Mouse (Mus musculus) forebrain, postnatal 0 days (tissue): ENCODE results near the gene Egf. TPM values are rescaled to one million over a fixed set of nuclear protein-coding genes. Genes with fewer than 3 reads are reported as not detected.

ENCODE experiments used
- ATAC-seq: fragments of 200-750 bp; cut with Nextera tagmentation; 2 replicates; pipeline ENCODE4 v1.8.0; 2017; ENCODE audit warnings: mild to moderate bottlenecking, moderate library complexity
- DNase-seq: peaks from one replicate; pipeline ENCODE4 v3.0.0-alpha.2; 2015
- H3K27ac ChIP-seq: fragments of 300-500 bp; sonication (generic); 2 replicates; pipeline ENCODE4 v1.5.1; 2014; ENCODE audit warnings: low read depth, mild to moderate bottlenecking, antibody characterized with exemption, low read length, moderate library complexity, mixed read lengths
- H3K27me3 ChIP-seq: fragments of 300-500 bp; sonication (generic); 2 replicates; pipeline ENCODE4 v1.6.1; 2014; ENCODE audit warnings: mild to moderate bottlenecking, low read length, mixed read lengths; ENCODE audit not compliant: insufficient read depth
- H3K36me3 ChIP-seq: fragments of 300-500 bp; sonication (generic); 2 replicates; pipeline ENCODE4 v1.6.1; 2014; ENCODE audit warnings: mild to moderate bottlenecking, moderate library complexity; ENCODE audit not compliant: insufficient read depth
- H3K4me1 ChIP-seq: fragments of 300-500 bp; sonication (generic); 2 replicates; pipeline ENCODE4 v1.6.1; 2014; ENCODE audit warnings: antibody characterized with exemption; ENCODE audit not compliant: insufficient read depth
- H3K4me2 ChIP-seq: fragments of 300-500 bp; sonication (generic); 2 replicates; pipeline ENCODE4 v1.6.1; 2014; ENCODE audit warnings: low read depth, mild to moderate bottlenecking, moderate library complexity
- H3K4me3 ChIP-seq: fragments of 300-500 bp; sonication (generic); 2 replicates; pipeline ENCODE4 v1.5.1; 2014; ENCODE audit warnings: low read depth, low read length, mixed read lengths
- H3K9ac ChIP-seq: fragments of 300-500 bp; sonication (generic); 2 replicates; pipeline ENCODE4 v1.6.1; 2014; ENCODE audit warnings: mild to moderate bottlenecking
- H3K9me3 ChIP-seq: fragments of 300-500 bp; sonication (generic); 2 replicates; pipeline ENCODE4 v1.6.1; 2016; ENCODE audit warnings: low read length
- CTCF ChIP-seq: sonication (generic); IDR thresholded peaks from 2 replicates; pipeline ENCODE4 v1.5.1; 2016; ENCODE audit warnings: antibody characterized with exemption, control low read depth, low read depth
- WGBS: fragments of 180-500 bp; shearing (Covaris S2); extraction: QIAGEN DNeasy Blood & Tissue Kit; methylation state at CpG from one replicate; pipeline ENCODE4 v1.1.7; 2014; 5-methylcytosine and 5-hydroxymethylcytosine counted together
- polyA plus RNA-seq: library from polyadenylated mRNA; unstranded; fragments of >200 nt; fragmentation: Nextera tagmentation; extraction: Ambion mirVana; gene quantifications from 2 replicates; pipeline ENCODE4 v1.2.1, GENCODE M21; 2015
- total RNA-seq: library from RNA; depleted of rRNA; stranded (reverse); fragments of >200 nt; gene quantifications from 2 replicates; pipeline ENCODE4 v1.2.3, GENCODE M21; 2014

Gene Egf
- total and polyA plus RNA-seq, 2 experiments from 2014 or later: 1.1 to 7.8 TPM

GRCm38 (mm10) chr3:129738291-129739183 is 16.6 kb downstream of the Egf start:
- WGBS: 30% methylated on average over 16 of the region's 16 CpGs
- no peak for DNase-seq

DNA sequence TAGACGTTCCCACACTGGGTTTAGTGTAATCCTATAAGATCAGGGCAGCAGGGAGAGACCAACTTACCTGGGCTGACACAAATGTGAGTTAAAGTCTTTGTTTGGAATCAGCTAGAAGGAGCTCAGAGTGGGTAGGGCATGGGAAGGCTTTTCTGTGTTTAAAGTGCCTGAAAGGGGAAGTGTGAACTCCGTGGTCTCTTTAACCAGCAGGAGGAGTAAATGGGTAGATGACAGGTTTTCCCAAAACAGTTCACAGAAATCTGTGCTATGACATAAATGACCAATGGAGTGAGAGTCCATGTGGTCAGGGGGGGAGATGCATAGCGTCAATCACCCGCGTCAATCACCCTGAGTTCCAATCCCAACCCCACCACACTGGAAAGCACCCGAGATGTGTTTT is 23.5 kb downstream of the Egf start:
- WGBS: 81% methylated on average over 6 of the region's 6 CpGs
- H3K4me3 ChIP-seq: no peak overlapping the region
- no peak for ATAC-seq
- no peaks in the 10 kb centered on the region for H3K9me3 ChIP-seq
- no peak for TF ChIP-seq CTCF
- H3K27me3 ChIP-seq: no peaks in the 10 kb centered on the region
- no peaks in the 10 kb centered on the region for H3K4me1 ChIP-seq
- H3K27ac ChIP-seq: no peak overlapping the region
- DNase-seq: no peak
- no peak overlapping the region for H3K4me2 ChIP-seq
- no peaks in the 10 kb centered on the region for H3K36me3 ChIP-seq
- no peak overlapping the region for H3K9ac ChIP-seq

More at GRCm38 (mm10) chr3:129738291-129739183, 16.6 kb downstream of the Egf start:
- Histone ChIP-seq H3K27me3 (no peaks in the 10 kb centered on the region), H3K9ac (no peak overlapping the region), H3K27ac (no peak overlapping the region), H3K4me3 (no peak overlapping the region), H3K4me2 (no peak overlapping the region), H3K4me1 (no peaks in the 10 kb centered on the region), H3K9me3 (no peaks in the 10 kb centered on the region), H3K36me3 (no peaks in the 10 kb centered on the region)
- no peak for TF ChIP-seq CTCF
- ATAC-seq: no peak

- WGBS: 29% methylated on average over 8 of the region's 8 CpGs
- no peaks in the 10 kb centered on the region for H3K36me3 ChIP-seq
- DNase-seq: no peak
Measured at GRCm38 (mm10) chr3:129730426-129730825, 24.7 kb downstream of the Egf start.

DNA sequence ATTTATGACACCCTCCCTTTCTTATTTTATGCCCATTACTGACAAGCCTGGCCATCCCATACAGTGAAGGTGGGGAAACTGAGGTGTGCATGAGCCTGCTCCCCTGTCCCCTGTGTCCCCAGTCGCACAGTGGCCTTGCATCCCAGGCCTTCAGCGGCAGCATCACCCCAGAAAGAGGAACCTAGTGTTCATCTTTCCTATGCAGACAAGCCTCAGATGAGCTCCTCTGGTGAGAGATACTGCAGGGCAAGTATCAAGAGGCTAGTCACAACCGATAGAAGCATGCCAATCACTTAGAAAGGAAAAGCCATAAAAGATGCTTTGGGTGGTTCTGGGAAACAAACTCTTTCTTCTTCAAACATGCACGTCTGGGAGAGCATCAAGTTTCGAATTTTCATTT is 25.2 kb downstream of the Egf start:
- Histone ChIP-seq H3K9me3 (no peaks in the 10 kb centered on the region), H3K27ac (no peak overlapping the region), H3K36me3 (no peaks in the 10 kb centered on the region), H3K4me3 (no peak overlapping the region), H3K27me3 (no peaks in the 10 kb centered on the region), H3K9ac (no peak overlapping the region), H3K4me2 (no peak overlapping the region), H3K4me1 (no peaks in the 10 kb centered on the region)
- no peak for TF ChIP-seq CTCF
- WGBS: 86% methylated on average over 5 of the region's 5 CpGs
- ATAC-seq (no peak), DNase-seq (no peak)

More at GRCm38 (mm10) chr3:129730426-129730825, 24.7 kb downstream of the Egf start:
- Histone ChIP-seq H3K4me1 (no peaks in the 10 kb centered on the region), H3K4me3 (no peak overlapping the region), H3K4me2 (no peak overlapping the region), H3K9ac (no peak overlapping the region), H3K27me3 (no peaks in the 10 kb centered on the region), H3K9me3 (no peaks in the 10 kb centered on the region), H3K27ac (no peak overlapping the region)
- peak; percentile 29; the same call in 1 of the 2 replicates for TF ChIP-seq CTCF
- no peak for ATAC-seq

- H3K27ac ChIP-seq: no peak overlapping the region
- WGBS: 70% methylated on average over 5 of the region's 5 CpGs
- H3K4me2 ChIP-seq: peak overlapping the region; percentile 59
- peak; percentile 9 for ATAC-seq
- no peaks in the 10 kb centered on the region for H3K36me3 ChIP-seq
- H3K4me1 ChIP-seq: no peaks in the 10 kb centered on the region
- H3K9ac ChIP-seq: no peak overlapping the region
- no peak for DNase-seq
- TF ChIP-seq CTCF: no peak
- H3K9me3 ChIP-seq: no peaks in the 10 kb centered on the region
- H3K4me3 ChIP-seq: peak overlapping the region; percentile 53
- no peaks in the 10 kb centered on the region for H3K27me3 ChIP-seq
Measured at GRCm38 (mm10) chr3:129725592-129725991, 29.5 kb downstream of the Egf start.

DNA sequence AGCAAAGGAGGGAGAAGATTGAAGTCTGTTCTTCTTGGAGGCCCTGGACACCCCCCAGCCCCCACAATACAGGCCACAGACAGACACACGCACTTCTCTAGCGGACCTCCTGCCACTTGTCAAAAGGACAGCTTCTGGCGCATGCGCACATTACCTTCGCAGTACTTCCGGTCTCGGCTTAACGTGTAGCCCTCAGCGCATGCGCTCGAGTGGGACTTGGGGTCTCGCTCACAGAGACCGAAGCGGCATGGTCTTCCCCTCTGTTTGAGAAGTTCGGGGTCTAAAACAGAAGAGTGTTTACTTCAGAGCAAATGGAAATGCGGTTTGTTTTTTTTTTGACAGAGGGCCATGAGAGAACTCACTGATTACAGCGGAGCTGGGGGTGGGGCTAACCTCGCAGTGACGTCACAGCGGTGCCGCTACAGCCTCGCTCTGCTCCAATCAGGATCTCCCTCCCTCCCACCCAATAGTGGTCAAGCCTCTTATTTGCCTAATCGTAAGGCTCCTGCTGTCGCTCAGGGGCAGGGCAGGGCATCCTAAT is 30.1 kb downstream of the Egf start:
- TF ChIP-seq CTCF: no peak
- Histone ChIP-seq H3K27me3 (no peaks in the 10 kb centered on the region), H3K9me3 (no peaks in the 10 kb centered on the region), H3K9ac (peak overlapping the region; percentile 53), H3K27ac (peak overlapping the region; percentile 85), H3K4me1 (no peaks in the 10 kb centered on the region), H3K4me2 (peak overlapping the region; percentile 59), H3K36me3 (no peaks in the 10 kb centered on the region), H3K4me3 (peak overlapping the region; percentile 53)
- DNase-seq: peak; percentile 99
- peak; percentile 99 for ATAC-seq
- under 1% methylated on average over 24 of the region's 24 CpGs for WGBS

DNA sequence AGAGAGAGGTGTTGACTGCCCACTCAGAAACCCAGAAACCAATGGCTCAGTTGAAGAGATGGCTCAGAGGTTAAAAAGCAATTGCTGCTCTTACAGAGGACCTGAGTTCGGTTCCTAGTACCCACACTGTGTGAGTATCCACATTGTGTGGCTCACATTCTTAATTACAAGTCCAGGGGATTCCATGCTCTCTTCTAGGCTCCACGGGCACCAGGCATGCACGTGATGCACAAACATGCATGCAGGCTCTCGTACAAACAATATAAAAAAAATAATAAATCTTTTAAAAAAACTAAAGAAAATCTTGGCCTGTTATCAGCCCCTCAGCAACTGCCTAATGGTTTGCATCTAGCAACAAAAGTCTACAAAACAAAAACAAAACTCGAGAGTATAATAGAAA is 30.6 kb downstream of the Egf start:
- TF ChIP-seq CTCF: no peak
- no peak for DNase-seq
- Histone ChIP-seq H3K4me2 (peak overlapping the region; percentile 59), H3K9ac (peak overlapping the region; percentile 53), H3K36me3 (no peaks in the 10 kb centered on the region), H3K27me3 (no peaks in the 10 kb centered on the region), H3K9me3 (no peaks in the 10 kb centered on the region), H3K4me1 (no peaks in the 10 kb centered on the region), H3K4me3 (peak overlapping the region; percentile 53), H3K27ac (0 out of 2 replicates have a peak overlapping the region, but pooled peaks have one; percentile 85)
- 63% methylated on average over 5 of the region's 5 CpGs for WGBS
- no peak for ATAC-seq
